Mouse (Mus musculus) WW6 (cell line): ENCODE results near the gene Sox5.

ENCODE experiments used
- DNase-seq: peaks from one replicate; pipeline ENCODE4 v3.0.0-alpha.2; 2013; ENCODE audit warnings: low read depth, low spot score

The Sox5 gene

GRCm38 (mm10) chr6:143825966-143826365 is 955.8 kb downstream of the Sox5 start:
- no peak for DNase-seq

- DNase-seq: no peak
These were observed 956.7 kb downstream of the Sox5 start for GRCm38 (mm10) chr6:143825086-143825485.

- DNase-seq: no peak
These were observed 993.3 kb downstream of the Sox5 start for GRCm38 (mm10) chr6:143788446-143788845.

- no peak for DNase-seq
These were observed 994.4 kb downstream of the Sox5 start for GRCm38 (mm10) chr6:143787360-143787759.

- DNase-seq: no peak
These were observed 996.1 kb downstream of the Sox5 start for GRCm38 (mm10) chr6:143785685-143786084.
